Mouse (Mus musculus) intestine, postnatal 0 days (tissue): ENCODE data around the gene Inhbe. TPM values are rescaled to one million over a fixed set of nuclear protein-coding genes. Genes with fewer than 3 reads are reported as not detected.

Experiments used
- ATAC-seq: fragments of 200-750 bp; cut with Nextera tagmentation; 2 replicates; pipeline ENCODE4 v1.8.0; 2017; ENCODE audit warnings: mild to moderate bottlenecking, moderate TSS enrichment, moderate library complexity
- H3K27ac ChIP-seq: fragments of 300-500 bp; sonication (generic); 2 replicates; pipeline ENCODE4 v1.5.1; 2014; ENCODE audit warnings: mild to moderate bottlenecking, low read depth, low read length, moderate library complexity
- H3K27me3 ChIP-seq: fragments of 300-500 bp; sonication (generic); replicated peaks from 2 replicates; pipeline ENCODE4 v1.6.1; 2014; ENCODE audit warnings: low read length, mixed read lengths; ENCODE audit not compliant: control insufficient read depth, insufficient read depth
- H3K36me3 ChIP-seq: fragments of 300-500 bp; sonication (generic); 2 replicates; pipeline ENCODE4 v1.6.1; 2014; ENCODE audit warnings: mild to moderate bottlenecking, moderate library complexity; ENCODE audit not compliant: control insufficient read depth, insufficient read depth
- H3K4me1 ChIP-seq: fragments of 300-500 bp; sonication (generic); replicated peaks from 2 replicates; pipeline ENCODE4 v1.6.1; 2014; ENCODE audit warnings: antibody characterized with exemption, low read length, mixed read lengths; ENCODE audit not compliant: control insufficient read depth, insufficient read depth
- H3K4me2 ChIP-seq: fragments of 300-500 bp; sonication (generic); replicated peaks from 2 replicates; pipeline ENCODE4 v1.6.1; 2014; ENCODE audit warnings: low read depth, mild to moderate bottlenecking, moderate library complexity
- H3K4me3 ChIP-seq: fragments of 300-500 bp; sonication (generic); 2 replicates; pipeline ENCODE4 v1.5.1; 2014; ENCODE audit warnings: low read depth, low read length
- H3K9ac ChIP-seq: fragments of 300-500 bp; sonication (generic); 2 replicates; pipeline ENCODE4 v1.6.1; 2014; ENCODE audit warnings: mild to moderate bottlenecking, low read depth, low read length
- H3K9me3 ChIP-seq: fragments of 300-500 bp; sonication (generic); 2 replicates; pipeline ENCODE4 v1.6.1; 2016; ENCODE audit warnings: mixed run types; ENCODE audit not compliant: control insufficient read depth
- CTCF ChIP-seq: sonication (generic); IDR thresholded peaks from 2 replicates; pipeline ENCODE4 v1.5.1; 2016; ENCODE audit warnings: low read depth, mild to moderate bottlenecking, control low read depth, antibody characterized with exemption, moderate library complexity
- WGBS: fragments of 180-500 bp; shearing (Covaris S2); extraction: QIAGEN DNeasy Blood & Tissue Kit; methylation state at CpG from one replicate; pipeline ENCODE4 v1.1.7; 2014; 5-methylcytosine and 5-hydroxymethylcytosine counted together
- polyA plus RNA-seq: library from polyadenylated mRNA; unstranded; fragments of >200 nt; fragmentation: Nextera tagmentation; extraction: Ambion mirVana; gene quantifications from 2 replicates; pipeline ENCODE4 v1.2.1, GENCODE M21; 2015

Gene Inhbe
- 0.04 TPM in 1 of 2 replicates, not detected in the other for polyA plus RNA-seq

- 86% methylated on average over 18 of the region's 18 CpGs for WGBS
- H3K4me2 ChIP-seq, result no peak within 1 kb of the TSS
- H3K4me3 ChIP-seq, result no peak within 1 kb of the TSS
- no peak for ATAC-seq
- TF ChIP-seq CTCF, result peak; percentile 71
- no peak within 1 kb of the TSS for H3K9ac ChIP-seq
- H3K9me3 ChIP-seq, result no peaks in the 10 kb centered on the region
- no peak within 1 kb of the TSS for H3K27ac ChIP-seq
- no peaks in the 10 kb centered on the region for H3K4me1 ChIP-seq
- no peaks in the 10 kb centered on the region for H3K36me3 ChIP-seq
- no peaks in the 10 kb centered on the region for H3K27me3 ChIP-seq
These were observed at the start of gene Inhbe for GRCm38 (mm10) chr10:127353909-127354895. Gene Inhbe, minus strand, starts transcription at chr10:127354411.

DNA sequence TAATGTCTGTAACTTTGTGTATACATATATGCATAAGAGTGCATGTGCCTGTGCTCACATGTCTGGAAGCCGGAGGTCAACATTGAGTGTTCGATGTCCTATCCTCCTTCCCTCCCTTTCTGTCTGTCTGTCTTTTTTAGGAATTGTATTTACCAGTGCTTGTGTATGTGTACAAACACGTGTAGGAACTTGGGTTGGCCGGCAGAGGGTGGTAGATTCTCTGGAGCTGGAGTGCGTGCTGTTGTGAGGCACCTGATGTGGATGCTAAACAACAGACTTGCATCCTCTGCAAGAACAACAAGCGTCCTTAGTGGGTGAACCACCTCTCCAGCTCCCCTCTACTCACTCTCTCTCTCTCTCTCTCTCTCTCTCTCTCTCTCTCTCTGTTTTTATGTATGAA, 37.6 kb upstream of the Inhbe start:
- no peak overlapping the region for H3K4me2 ChIP-seq
- WGBS, result 89% methylated on average over 6 of the region's 6 CpGs
- ATAC-seq, result no peak
- H3K9me3 ChIP-seq, result no peaks in the 10 kb centered on the region
- no peak overlapping the region for H3K9ac ChIP-seq
- no peak overlapping the region for H3K4me3 ChIP-seq
- no peaks in the 10 kb centered on the region for H3K27me3 ChIP-seq
- H3K36me3 ChIP-seq, result peaks cover 17% of the 10 kb centered on the region
- TF ChIP-seq CTCF, result peak; percentile 38
- no peaks in the 10 kb centered on the region for H3K4me1 ChIP-seq
- H3K27ac ChIP-seq, result no peak overlapping the region

- WGBS, result 50% methylated on average over 2 of the region's 2 CpGs
- Histone ChIP-seq H3K9ac (peak overlapping the region; percentile 96), H3K9me3 (no peaks in the 10 kb centered on the region), H3K4me2 (peak overlapping the region; percentile 84), H3K27me3 (no peaks in the 10 kb centered on the region), H3K4me3 (peak overlapping the region; percentile 73), H3K27ac (no peak overlapping the region; the same call in 1 of the 2 replicates), H3K4me1 (no peaks in the 10 kb centered on the region; the same call in 1 of the 2 replicates), H3K36me3 (no peaks in the 10 kb centered on the region)
- no peak for ATAC-seq
- no peak for TF ChIP-seq CTCF
These were observed 27.5 kb upstream of the Inhbe start for GRCm38 (mm10) chr10:127381743-127382134.

DNA sequence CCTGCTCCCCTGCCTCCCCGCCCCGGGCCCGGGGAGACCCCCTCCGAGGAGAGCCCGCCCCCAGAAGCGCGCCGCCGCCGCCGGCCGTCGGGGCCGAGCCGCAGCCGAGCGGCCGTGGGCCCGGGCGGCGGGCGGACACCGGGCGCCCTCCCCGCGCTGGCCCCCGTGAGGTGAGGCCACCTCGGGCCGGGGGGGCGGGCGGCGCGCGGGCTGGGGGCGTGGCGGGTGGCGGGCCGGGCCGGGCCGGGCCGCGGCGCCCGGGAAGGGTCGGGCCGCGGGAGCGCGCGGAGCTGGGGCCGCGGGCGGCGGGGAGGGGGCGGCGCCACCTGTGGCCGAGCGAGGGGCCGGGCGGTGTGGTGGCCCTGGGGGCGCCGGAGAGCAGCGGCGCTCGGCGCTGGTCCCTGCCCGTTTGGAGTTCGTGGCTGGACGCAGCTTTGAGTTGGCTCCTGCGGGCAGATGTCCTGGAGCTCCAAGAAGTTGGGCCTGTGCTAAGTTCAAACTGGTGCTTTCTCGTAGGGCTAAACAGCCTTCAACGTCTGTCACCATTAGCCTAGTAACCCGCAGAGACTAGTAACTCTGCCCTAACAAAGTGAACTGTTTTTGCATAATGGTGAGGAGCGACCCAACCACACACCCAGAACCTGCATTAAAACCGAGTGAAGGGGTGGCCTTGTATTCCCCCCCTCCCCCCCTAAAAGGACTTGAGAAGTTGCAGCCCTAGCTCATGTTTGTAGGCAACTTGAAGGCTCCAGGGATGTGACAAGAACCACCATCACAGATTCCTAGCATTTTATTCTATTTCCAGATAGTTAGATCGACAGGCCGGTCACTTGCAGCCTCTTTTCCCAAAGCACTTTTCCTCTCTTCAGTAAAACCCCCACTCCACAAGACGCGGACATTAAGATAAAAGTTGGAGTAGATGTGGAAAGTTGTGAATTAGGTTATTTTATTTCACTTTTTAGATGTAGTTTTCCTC, 26.8 kb upstream of the Inhbe start:
- WGBS, result 1% methylated on average over 34 of the region's 79 CpGs

GRCm38 (mm10) chr10:127380251-127380691, 26.1 kb upstream of the Inhbe start, which contains the start of gene R3hdm2:
Gene R3hdm2, plus strand, starts transcription at chr10:127380327.
- peak within 1 kb of the TSS; percentile 73 for H3K4me3 ChIP-seq
- H3K9me3 ChIP-seq, result no peaks in the 10 kb centered on the region
- TF ChIP-seq CTCF, result no peak
- no peaks in the 10 kb centered on the region for H3K36me3 ChIP-seq
- no peaks in the 10 kb centered on the region; the same call in 1 of the 2 replicates for H3K4me1 ChIP-seq
- peak within 1 kb of the TSS; percentile 96 for H3K9ac ChIP-seq
- under 1% methylated on average over 40 of the region's 53 CpGs for WGBS
- peak within 1 kb of the TSS; percentile 84 for H3K4me2 ChIP-seq
- peak; percentile 97 for ATAC-seq
- H3K27me3 ChIP-seq, result no peaks in the 10 kb centered on the region
- peak within 1 kb of the TSS; percentile 97 for H3K27ac ChIP-seq

More for the DNA sequence above, 26.8 kb upstream of the Inhbe start:
- Histone ChIP-seq H3K4me2 (peak overlapping the region; percentile 84), H3K27ac (peak overlapping the region; percentile 97), H3K4me1 (no peaks in the 10 kb centered on the region; the same call in 1 of the 2 replicates), H3K27me3 (no peaks in the 10 kb centered on the region), H3K9me3 (no peaks in the 10 kb centered on the region), H3K36me3 (no peaks in the 10 kb centered on the region), H3K9ac (peak overlapping the region; percentile 96), H3K4me3 (peak overlapping the region; percentile 73)
- TF ChIP-seq CTCF, result peak; percentile 53
- ATAC-seq, result peak; percentile 78
